Mouse (Mus musculus): ENCODE measurements at regions not wholly inside any gene's neighbourhood (a gene's known extent, or its start where the extent isn't known, plus 50 kb on each side); places are given as distances from the start of the nearest gene placed in this dataset.

GRCm38 (mm10) chr5:141054991-141055390 is 54.6 kb upstream of the Card11 start:
- H3K4me3 ChIP-seq = no peak overlapping the region
- H3K9me3 ChIP-seq = peaks cover 14% of the 10 kb centered on the region
- WGBS = 91% methylated on average over 8 of the region's 8 CpGs
- H3K27ac ChIP-seq = no peak overlapping the region
- DNase-seq (ENCODE audit: low spot score) = no peak
- no peaks in the 10 kb centered on the region for H3K36me3 ChIP-seq
- no peaks in the 10 kb centered on the region for H3K27me3 ChIP-seq (ENCODE audit: insufficient read depth, poor library complexity, severe bottlenecking)
- H3K4me1 ChIP-seq (replicated peaks) = no peaks in the 10 kb centered on the region

- Histone ChIP-seq H3K4me3 (no peak overlapping the region), H3K27me3 (ENCODE audit: insufficient read depth, poor library complexity, severe bottlenecking) (no peaks in the 10 kb centered on the region), H3K9me3 (peaks cover 14% of the 10 kb centered on the region), H3K36me3 (no peaks in the 10 kb centered on the region), H3K27ac (no peak overlapping the region), H3K4me1 (replicated peaks) (no peaks in the 10 kb centered on the region)
- 83% methylated on average over 10 of the region's 10 CpGs for WGBS
- no peak for DNase-seq (ENCODE audit: low spot score)
These were observed 55.4 kb upstream of the Card11 start for GRCm38 (mm10) chr5:141055596-141056343.

GRCm38 (mm10) chr5:141058141-141058540 is 57.8 kb upstream of the Card11 start:
- Histone ChIP-seq H3K4me3 (no peak overlapping the region), H3K36me3 (no peaks in the 10 kb centered on the region), H3K27ac (no peak overlapping the region), H3K4me1 (replicated peaks) (no peaks in the 10 kb centered on the region), H3K27me3 (ENCODE audit: insufficient read depth, poor library complexity, severe bottlenecking) (no peaks in the 10 kb centered on the region), H3K9me3 (0 out of 2 replicates have a peak, but pooled peaks cover 3% of the 10 kb centered on the region)
- no peak for DNase-seq (ENCODE audit: low spot score)
- 86% methylated on average over 7 of the region's 7 CpGs for WGBS

GRCm38 (mm10) chr5:141058863-141059262 is 58.5 kb upstream of the Card11 start:
- no peaks in the 10 kb centered on the region for H3K4me1 ChIP-seq (replicated peaks)
- 0 out of 2 replicates have a peak, but pooled peaks cover 3% of the 10 kb centered on the region for H3K9me3 ChIP-seq
- whole genome bisulfite sequencing = 69% methylated on average over 1 of the region's 1 CpGs
- H3K4me3 ChIP-seq = no peak overlapping the region
- no peaks in the 10 kb centered on the region for H3K27me3 ChIP-seq (ENCODE audit: insufficient read depth, poor library complexity, severe bottlenecking)
- no peaks in the 10 kb centered on the region for H3K36me3 ChIP-seq
- no peak for DNase-seq (ENCODE audit: low spot score)
- no peak overlapping the region for H3K27ac ChIP-seq

- no peaks in the 10 kb centered on the region for H3K4me1 ChIP-seq (replicated peaks)
- WGBS = 75% methylated on average over 4 of the region's 4 CpGs
- no peaks in the 10 kb centered on the region for H3K27me3 ChIP-seq (ENCODE audit: insufficient read depth, poor library complexity, severe bottlenecking)
- H3K27ac ChIP-seq = no peak overlapping the region
- H3K9me3 ChIP-seq = no peaks in the 10 kb centered on the region
- no peak overlapping the region for H3K4me3 ChIP-seq
- no peak for DNase-seq (ENCODE audit: low spot score)
- H3K36me3 ChIP-seq = no peaks in the 10 kb centered on the region
These were observed 61.8 kb upstream of the Card11 start for GRCm38 (mm10) chr5:141062144-141062543.

GRCm38 (mm10) chr5:141067561-141067960 is 67.2 kb upstream of the Card11 start:
- no peaks in the 10 kb centered on the region for H3K27me3 ChIP-seq (ENCODE audit: insufficient read depth, poor library complexity, severe bottlenecking)
- no peaks in the 10 kb centered on the region for H3K4me1 ChIP-seq (replicated peaks)
- 79% methylated on average over 7 of the region's 7 CpGs for WGBS
- no peak overlapping the region for H3K4me3 ChIP-seq
- H3K9me3 ChIP-seq = no peaks in the 10 kb centered on the region
- H3K27ac ChIP-seq = no peak overlapping the region
- H3K36me3 ChIP-seq = no peaks in the 10 kb centered on the region
- no peak for DNase-seq (ENCODE audit: low spot score)

- H3K27me3 ChIP-seq (ENCODE audit: insufficient read depth, poor library complexity, severe bottlenecking) = no peaks in the 10 kb centered on the region
- DNase-seq (ENCODE audit: low spot score) = no peak
- no peak overlapping the region for H3K4me3 ChIP-seq
- no peaks in the 10 kb centered on the region for H3K9me3 ChIP-seq
- H3K27ac ChIP-seq = no peak overlapping the region
- WGBS = 79% methylated on average over 3 of the region's 3 CpGs
- no peaks in the 10 kb centered on the region for H3K4me1 ChIP-seq (replicated peaks)
- H3K36me3 ChIP-seq = no peaks in the 10 kb centered on the region
These were observed 74.1 kb upstream of the Card11 start for GRCm38 (mm10) chr5:141074457-141074856.

- H3K9me3 ChIP-seq = no peaks in the 10 kb centered on the region
- no peaks in the 10 kb centered on the region for H3K4me1 ChIP-seq (replicated peaks)
- H3K4me3 ChIP-seq = no peak overlapping the region
- 0 out of 2 replicates have a peak overlapping the region, but pooled peaks have one; percentile 9 for H3K27ac ChIP-seq
- H3K27me3 ChIP-seq (ENCODE audit: insufficient read depth, poor library complexity, severe bottlenecking) = no peaks in the 10 kb centered on the region
- DNase-seq (ENCODE audit: low spot score) = no peak
- WGBS = 59% methylated on average over 7 of the region's 7 CpGs
- no peaks in the 10 kb centered on the region for H3K36me3 ChIP-seq
These were observed 75.8 kb upstream of the Card11 start for GRCm38 (mm10) chr5:141076158-141076557.

GRCm38 (mm10) chr5:141076942-141077341 is 76.6 kb upstream of the Card11 start:
- H3K27ac ChIP-seq = no peak overlapping the region
- no peaks in the 10 kb centered on the region for H3K4me1 ChIP-seq (replicated peaks)
- H3K27me3 ChIP-seq (ENCODE audit: insufficient read depth, poor library complexity, severe bottlenecking) = no peaks in the 10 kb centered on the region
- no peak overlapping the region for H3K4me3 ChIP-seq
- H3K36me3 ChIP-seq = no peaks in the 10 kb centered on the region
- 90% methylated on average over 2 of the region's 2 CpGs for WGBS
- H3K9me3 ChIP-seq = no peaks in the 10 kb centered on the region
- no peak for DNase-seq (ENCODE audit: low spot score)

GRCm38 (mm10) chr5:141080896-141081295 is 80.5 kb upstream of the Card11 start:
- Histone ChIP-seq H3K4me3 (no peak overlapping the region), H3K9me3 (no peaks in the 10 kb centered on the region), H3K4me1 (replicated peaks) (peaks cover 22% of the 10 kb centered on the region), H3K36me3 (no peaks in the 10 kb centered on the region), H3K27me3 (ENCODE audit: insufficient read depth, poor library complexity, severe bottlenecking) (no peaks in the 10 kb centered on the region), H3K27ac (no peak overlapping the region)
- 85% methylated on average over 5 of the region's 5 CpGs for WGBS
- DNase-seq (ENCODE audit: low spot score) = no peak

GRCm38 (mm10) chr5:141084056-141084730 is 83.8 kb upstream of the Card11 start:
- Histone ChIP-seq H3K36me3 (no peaks in the 10 kb centered on the region), H3K4me1 (replicated peaks) (peaks cover 22% of the 10 kb centered on the region), H3K27me3 (ENCODE audit: insufficient read depth, poor library complexity, severe bottlenecking) (no peaks in the 10 kb centered on the region), H3K4me3 (no peak overlapping the region), H3K27ac (peak overlapping the region; percentile 70; the same call in 1 of the 2 replicates), H3K9me3 (no peaks in the 10 kb centered on the region)
- 82% methylated on average over 14 of the region's 14 CpGs for WGBS
- no peak for DNase-seq (ENCODE audit: low spot score)

- peak; percentile 49 for DNase-seq (ENCODE audit: low spot score)
- H3K27ac ChIP-seq = peak overlapping the region; percentile 70; the same call in 1 of the 2 replicates
- no peaks in the 10 kb centered on the region for H3K27me3 ChIP-seq (ENCODE audit: insufficient read depth, poor library complexity, severe bottlenecking)
These were observed 84.4 kb upstream of the Card11 start for GRCm38 (mm10) chr5:141084746-141085145.

GRCm38 (mm10) chr5:141091676-141092075 is 91.3 kb upstream of the Card11 start:
- Histone ChIP-seq H3K4me1 (replicated peaks) (peaks cover 5% of the 10 kb centered on the region), H3K9me3 (no peaks in the 10 kb centered on the region), H3K27me3 (ENCODE audit: insufficient read depth, poor library complexity, severe bottlenecking) (no peaks in the 10 kb centered on the region), H3K36me3 (no peaks in the 10 kb centered on the region), H3K4me3 (no peak overlapping the region), H3K27ac (no peak overlapping the region)
- no peak for DNase-seq (ENCODE audit: low spot score)
- 58% methylated on average over 14 of the region's 14 CpGs for WGBS

More at GRCm38 (mm10) chr5:141084746-141085145, 84.4 kb upstream of the Card11 start:
- 44% methylated on average over 7 of the region's 7 CpGs for WGBS
- H3K36me3 ChIP-seq = no peaks in the 10 kb centered on the region
- H3K4me1 ChIP-seq (replicated peaks) = peaks cover 22% of the 10 kb centered on the region
- H3K9me3 ChIP-seq = no peaks in the 10 kb centered on the region
- H3K4me3 ChIP-seq = no peak overlapping the region

All from hindbrain, embryonic 10.5 days (tissue).